Mouse (Mus musculus): Measurements from ENCODE around the gene B3gnt8. TPM values are rescaled to one million over a fixed set of nuclear protein-coding genes. Genes with fewer than 3 reads are reported as not detected.

The B3gnt8 gene
- total RNA-seq, 2 experiments from 2014 or later, result 5.1 to 22.2 TPM

DNA sequence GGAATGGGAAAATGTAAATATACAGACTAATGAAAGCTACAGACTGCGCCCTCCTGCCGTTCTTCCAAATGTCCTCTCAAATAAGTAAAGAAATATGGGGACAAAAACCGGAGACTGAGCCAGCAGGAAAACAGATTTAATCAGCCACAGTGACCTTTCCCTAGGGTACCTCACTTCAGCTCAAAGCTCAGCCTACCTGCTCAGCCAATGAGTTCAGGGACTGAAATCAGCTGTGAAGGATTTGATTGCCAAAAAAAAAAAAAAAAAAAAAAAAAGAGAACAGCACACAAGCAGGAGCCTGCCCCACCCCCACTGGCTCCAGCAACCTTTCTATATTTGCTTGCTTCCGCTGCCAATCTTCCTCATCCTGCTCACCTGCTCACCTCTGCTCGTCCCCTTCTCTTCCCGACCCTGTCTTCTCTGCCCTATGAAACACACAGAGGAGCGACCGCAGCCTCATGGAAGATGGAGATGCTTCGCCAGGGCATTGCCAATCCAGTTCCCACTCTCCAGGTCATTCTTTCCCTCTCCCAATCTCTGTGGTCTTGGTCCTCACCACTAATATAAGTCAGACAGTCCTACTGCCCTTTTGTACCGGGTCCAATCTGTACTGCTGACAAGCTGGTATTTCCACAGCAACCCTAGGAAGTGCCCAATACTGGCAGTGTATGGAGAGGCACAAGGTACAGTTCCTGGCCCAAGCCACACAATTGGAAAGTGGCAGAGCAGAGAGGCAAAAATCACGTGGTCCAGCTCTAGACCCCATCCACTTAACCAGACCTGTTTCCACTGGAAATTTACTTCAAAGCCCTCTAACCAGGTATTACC is 29.4 kb downstream of the B3gnt8 start:
- no peak for ATAC-seq (replicated peaks; ENCODE audit: poor library complexity)

DNA sequence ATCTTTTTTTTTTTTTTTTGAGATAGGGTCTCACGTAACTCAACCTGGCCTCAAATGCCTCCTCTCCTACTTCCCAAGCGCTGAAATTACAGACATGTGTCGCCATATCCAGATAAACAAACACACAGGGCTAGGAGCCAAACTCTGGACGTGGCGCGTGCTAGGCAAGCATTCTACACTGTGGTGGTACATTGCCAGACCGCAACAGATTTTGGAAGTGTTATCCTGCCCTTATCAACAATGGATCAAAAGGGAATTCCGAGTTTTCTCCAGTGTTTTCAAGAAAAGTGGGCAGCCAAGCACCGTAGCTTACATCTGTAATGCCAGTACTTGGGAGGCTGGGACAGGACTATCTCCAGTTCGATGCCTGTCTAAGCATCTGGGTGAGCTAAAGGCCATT is 31.3 kb downstream of the B3gnt8 start:
- ATAC-seq (replicated peaks; ENCODE audit: poor library complexity), result no peak

DNA sequence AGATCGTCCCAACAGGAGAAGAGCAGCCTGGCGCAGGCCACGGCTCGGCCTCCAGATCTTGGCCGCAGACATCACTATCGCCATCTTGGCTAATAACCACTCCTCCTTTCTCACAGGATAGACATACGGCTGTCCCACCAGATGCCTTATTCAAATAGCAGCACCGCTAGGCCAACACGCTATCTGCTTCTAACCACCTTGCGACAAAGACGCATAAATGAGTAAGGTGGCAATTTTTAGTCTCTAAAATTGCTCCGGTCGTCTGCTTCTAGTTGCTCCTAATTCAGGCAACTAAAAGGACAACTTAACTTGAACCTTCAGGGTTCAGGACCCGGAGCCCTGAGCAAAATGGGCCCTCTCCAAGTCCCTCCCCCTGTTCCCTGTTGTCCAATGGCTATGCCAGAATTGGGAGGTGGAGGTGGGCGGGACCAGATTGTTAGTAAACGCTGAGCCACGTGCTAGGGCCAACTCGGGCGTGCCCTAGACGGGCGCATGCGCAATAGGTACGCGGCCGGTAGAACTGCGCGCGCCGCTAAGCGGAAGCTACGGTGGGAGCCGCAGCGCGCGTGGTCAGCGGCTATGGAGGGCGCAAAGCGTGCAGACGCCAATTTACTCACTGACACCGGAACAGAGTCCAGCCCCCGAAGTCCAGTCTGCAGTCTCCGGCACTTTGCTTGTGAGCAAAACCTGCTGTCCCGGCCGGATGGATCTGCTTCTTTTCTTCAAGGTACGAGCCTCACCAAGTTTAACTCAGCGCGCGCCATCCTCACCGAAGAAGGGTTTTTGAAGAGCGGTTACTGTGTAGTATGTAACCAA is 32.4 kb downstream of the B3gnt8 start, which contains the start of the genes Bckdha and Exosc5:
TSS of gene Bckdha (minus strand) at position 325 of the 816 bp plus-strand sequence.
TSS of gene Exosc5 (plus strand) at position 508 of the 816 bp plus-strand sequence.
- ATAC-seq (replicated peaks; ENCODE audit: poor library complexity), result peak; percentile 94

DNA sequence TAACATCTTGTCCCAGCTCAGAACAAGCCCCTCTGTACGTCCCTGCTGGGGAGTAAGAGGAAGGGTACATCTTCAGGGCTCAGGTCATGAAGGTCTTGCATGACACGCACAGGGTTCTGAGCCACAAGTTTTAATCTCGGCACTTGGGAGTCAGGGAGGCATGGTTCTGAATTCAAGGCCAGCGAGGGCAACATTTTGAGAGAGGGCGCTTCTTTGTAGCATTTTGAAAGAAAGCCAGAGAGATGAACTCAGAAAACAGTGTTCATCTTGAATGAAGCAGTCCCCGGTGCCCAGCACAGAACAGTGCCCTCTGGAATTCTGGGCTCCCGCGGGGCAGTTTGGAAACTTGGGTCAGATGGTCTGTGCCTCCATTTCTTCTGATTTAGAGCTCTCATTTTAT is 39.9 kb downstream of the B3gnt8 start:
- ATAC-seq (replicated peaks; ENCODE audit: poor library complexity), result no peak

DNA sequence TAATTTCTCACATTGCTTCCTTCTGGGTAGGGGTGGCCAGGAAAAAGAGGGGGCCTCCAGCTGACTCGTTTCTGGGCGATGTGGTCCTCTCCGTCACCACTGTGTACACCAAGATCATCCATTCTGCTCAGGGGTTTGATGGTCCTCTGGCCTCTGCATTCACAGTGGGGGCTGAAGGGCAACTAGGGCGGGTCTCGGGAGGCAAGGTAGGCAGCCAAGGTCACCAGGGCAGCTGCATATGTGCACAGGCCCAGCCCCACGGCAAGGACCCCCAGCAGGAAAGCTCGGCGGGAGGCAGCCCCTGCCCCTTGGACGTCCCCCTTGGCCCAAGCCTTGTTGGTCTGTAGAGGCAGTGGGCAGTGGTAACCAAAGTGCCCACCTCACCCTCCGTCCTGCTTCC is 42.7 kb downstream of the B3gnt8 start:
- ATAC-seq (replicated peaks; ENCODE audit: poor library complexity), result no peak

DNA sequence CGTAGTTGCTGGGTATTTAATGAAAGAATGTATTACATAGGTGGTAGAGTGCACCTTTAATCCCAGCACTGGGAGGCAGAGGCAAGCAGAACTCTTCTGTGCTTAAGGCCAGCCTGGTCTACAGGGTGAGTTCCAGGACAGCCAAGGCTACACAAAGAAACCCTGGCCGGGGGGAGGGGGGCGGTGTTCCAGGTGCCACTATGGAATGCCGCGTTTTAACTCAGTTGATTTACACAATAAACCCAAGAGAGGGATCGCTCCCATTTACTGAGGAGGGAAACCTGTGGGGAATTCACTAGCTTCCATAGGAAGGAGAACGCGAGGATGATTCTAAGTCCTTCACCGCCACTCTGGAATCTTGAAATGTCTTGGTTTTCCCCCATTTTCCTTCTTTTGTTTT is 43.2 kb downstream of the B3gnt8 start:
- no peak for ATAC-seq (replicated peaks; ENCODE audit: poor library complexity)

DNA sequence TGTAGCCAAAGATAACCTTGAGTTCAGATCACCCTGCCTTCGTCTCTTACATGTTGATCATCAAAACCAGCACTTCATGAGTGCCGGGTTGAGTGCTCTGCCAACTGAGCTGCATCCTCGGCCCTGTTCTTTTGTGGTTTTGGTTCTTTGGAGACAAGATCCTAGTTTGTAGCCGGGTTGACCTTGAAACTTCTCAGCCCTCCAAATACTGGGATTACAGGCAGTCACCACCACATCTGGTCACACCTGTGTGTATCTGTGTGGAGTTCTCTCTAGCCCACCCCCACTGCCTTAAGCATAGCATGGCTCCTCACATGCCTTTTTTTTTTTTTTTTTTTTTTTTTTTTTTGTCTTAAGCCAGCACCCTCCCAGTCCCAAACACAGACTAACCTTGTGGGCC is 43.6 kb downstream of the B3gnt8 start:
- ATAC-seq (replicated peaks; ENCODE audit: poor library complexity), result no peak

DNA sequence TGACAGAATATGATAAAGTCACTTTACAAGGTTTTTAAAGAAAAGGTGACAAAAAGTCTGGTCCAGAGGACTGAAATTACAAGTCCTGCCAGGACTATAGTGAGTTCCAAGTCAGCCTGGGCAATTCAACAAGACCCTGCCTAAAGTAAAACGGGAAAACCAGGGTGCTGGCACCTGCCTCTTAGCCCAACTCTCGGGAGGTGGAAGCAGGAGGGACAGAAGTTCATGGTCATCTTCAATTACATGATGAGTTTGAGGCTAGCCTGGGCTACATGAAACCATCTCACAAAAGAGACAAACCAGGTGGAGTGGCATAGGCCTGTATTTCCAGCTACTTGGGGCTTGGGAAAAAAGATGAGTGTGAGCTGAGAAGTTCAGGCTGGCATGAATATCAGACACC is 45.2 kb downstream of the B3gnt8 start:
- ATAC-seq (replicated peaks; ENCODE audit: poor library complexity), result no peak

DNA sequence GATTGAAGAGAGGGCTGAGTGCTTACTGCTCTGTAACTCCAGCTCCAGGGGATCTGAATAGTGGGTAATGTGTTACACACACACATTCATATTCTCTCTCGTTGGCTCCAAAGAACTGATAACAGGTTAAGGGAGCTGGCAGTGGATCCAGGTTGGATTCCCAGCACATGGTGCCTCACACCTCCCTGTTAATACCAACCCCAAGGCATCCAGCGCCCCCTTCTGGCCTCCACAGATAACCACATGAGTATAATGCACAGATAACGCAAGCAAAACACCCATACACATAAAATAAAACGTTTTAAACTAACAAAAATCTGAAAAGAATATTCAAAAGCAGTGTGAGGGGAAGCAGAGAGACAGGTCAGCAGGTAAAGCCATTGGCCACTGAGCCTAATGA is 46.0 kb downstream of the B3gnt8 start:
- 0 out of 2 replicates have a peak, but pooled peaks have one; percentile 32 for ATAC-seq (replicated peaks; ENCODE audit: poor library complexity)

DNA sequence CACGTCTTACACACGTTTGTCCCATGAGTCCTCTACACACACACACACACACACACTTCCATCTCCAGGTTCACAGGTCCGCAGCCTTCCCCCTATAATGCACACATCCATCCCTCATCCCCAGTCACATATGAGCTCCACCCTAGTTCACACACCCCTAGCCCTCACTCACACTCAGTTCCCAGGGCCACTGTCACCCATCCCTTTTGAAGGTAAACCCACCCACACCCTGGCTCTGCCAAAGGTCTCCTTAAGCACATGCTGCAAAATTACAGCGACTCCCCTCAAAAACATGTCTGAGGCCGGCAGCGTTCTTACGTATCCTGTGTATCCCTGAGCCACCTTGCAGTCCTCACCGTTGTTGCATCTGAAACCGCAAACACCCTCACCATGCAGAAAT is 47.8 kb downstream of the B3gnt8 start:
- ATAC-seq (replicated peaks; ENCODE audit: poor library complexity), result peak; percentile 32

DNA sequence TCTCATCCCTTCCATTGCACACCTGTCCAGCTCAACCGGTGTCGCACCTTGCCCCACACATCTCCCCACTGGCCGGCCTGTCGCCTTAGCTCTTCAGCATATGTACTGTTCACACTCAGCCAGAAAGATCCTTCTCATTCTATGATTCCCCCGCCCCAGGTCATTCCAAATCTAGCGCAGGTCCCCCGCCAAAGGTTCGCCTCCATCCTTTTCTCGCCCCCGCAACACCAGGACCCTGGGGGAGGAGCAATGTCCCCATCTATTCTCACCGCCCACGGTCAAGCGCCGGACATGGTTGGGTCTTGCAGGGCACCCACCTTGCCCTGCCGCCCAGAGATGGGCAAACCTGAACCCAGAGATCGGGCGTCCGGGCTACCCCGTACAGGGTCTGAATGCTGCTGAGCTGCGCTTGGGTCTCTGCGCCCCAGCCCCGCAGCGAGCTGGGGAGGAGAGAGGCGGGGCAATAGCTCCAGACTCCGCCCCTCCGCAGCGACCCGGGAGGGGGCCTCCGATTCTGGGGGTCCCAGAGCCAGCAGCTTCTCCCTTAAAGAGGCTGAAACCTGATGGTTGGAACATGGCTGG is 48.4 kb downstream of the B3gnt8 start, which contains the start of gene Tmem91:
TSS of gene Tmem91 (minus strand) at position 448 of the 582 bp plus-strand sequence.
- peak; percentile 33 for ATAC-seq (replicated peaks; ENCODE audit: poor library complexity)

DNA sequence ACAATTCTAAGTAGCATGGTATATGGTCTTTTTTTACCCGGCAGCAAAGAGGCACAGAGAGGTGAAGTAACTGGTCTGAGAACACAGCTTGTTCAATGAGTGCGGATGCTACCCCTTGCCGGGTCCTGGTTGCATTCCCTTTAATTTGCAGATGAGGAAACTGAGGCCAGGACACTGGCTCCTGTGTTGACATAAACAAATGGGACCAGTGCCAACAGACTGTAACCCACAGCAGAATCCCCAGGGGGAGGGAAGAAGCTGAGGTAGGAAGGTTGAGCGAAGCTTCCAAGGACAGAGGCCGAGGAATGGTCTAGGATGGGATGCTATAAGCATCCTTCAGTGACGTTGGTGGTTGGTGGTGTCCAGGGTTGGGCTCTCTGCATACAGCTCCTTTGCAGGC is 49.0 kb downstream of the B3gnt8 start:
- no peak for ATAC-seq (replicated peaks; ENCODE audit: poor library complexity)

DNA sequence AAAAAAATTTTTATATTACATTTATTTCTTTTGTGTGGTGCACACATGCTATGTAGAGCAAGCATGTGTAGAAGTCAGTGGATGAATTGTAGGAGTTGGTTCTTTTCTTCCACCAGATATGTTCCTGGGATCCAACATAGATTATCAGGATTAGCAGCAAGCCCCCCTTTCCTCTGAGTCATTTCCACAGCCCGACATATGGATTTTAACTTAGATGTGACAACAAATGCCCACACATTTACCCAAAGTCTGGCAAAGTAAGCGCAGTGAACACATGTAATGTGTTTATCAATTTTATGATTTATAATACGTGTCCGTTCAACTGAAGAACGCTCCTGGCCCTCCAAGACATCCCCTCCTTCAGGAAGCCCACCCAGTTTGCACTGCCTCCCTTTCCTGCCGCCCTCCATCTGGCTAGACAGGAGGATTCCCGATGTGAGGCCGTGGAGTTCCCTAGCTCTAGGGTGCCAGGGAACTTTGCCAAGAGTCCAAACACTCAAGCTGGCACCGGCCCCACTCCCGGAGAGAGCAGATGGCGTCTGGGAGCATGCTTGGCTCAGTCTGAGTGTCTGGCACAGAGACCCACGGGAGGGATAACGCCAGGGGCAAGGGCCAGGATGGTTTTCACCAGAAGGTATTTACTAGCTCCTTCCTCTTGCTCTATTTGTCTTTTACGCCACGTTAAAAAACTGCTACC is 49.8 kb downstream of the B3gnt8 start:
- no peak for ATAC-seq (replicated peaks; ENCODE audit: poor library complexity)

DNA sequence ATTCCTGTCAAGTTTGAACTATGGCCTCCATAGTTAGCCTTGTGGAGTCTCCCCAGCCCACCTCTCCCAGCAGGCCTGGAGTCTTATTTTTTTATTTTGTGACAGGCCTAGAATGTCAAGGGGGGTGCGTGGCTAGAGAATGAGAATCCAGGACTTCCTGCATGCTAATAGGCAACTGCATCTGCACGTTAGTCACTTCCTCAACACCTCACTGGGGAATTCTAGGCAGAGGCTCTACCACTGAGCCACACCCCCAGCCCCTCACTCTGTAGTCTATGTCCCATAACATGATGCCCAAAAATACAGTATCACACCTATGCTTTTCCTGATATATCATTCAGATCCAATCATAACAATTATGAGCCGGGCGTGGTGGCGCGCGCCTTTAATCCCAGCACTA is 50.6 kb downstream of the B3gnt8 start:
- no peak for ATAC-seq (replicated peaks; ENCODE audit: poor library complexity)

DNA sequence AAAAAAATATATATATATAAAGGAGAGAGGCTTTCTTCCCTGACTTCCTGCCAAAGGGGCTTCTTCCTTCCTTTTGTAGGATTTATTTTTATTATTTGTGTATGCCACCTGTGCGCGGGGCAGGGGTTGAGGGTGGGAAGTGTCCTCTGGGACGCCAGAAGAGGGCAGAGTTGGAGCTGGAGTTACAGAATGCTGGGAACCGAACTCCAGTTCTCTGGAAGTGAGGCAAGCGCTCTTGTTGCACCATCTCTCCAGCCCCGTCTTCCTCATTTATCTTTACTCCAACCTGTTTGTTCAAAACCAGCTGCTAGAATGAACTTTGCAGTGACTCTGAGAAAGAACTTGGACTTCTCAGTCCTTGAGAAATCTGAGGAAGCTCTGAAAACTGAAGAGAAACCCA is 53.5 kb downstream of the B3gnt8 start:
- peak; percentile 12 for ATAC-seq (replicated peaks; ENCODE audit: poor library complexity)

DNA sequence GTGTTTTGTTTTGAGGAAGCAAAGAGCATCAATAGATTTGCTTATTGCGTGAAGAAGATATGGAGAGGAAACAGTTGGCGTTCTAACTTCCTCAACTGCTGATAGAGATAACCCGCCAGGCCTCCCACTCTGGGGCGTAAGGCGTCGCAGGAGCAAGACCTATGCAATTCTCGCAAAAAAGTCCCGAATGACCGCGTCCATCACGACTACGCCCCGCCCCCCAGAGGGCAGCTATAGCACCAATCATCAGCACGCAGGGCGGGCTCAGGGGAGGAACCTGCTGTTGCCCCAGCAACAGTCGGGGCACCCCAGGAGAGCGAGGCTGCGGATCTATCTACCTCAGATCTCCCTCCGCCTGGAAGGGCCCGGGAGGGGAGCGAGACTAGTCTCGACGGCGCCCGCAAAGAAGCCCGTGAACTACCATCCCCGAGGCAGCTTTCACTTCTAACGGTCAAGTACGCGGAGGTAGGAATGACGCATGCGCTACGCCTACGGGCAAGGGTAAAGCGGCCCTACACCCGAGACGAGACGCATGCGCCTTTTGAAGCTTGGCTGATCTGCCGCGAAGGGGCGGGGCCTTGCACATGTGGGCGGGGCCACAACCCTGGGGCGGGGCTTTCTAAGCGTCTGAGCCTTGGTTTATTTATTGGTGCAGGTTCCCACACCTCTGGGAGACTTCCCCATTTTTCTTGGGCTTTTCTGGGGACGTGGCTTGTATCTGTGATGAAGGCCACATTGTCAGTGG is 54.2 kb downstream of the B3gnt8 start, which contains the start of gene B9d2:
TSS of gene B9d2 (plus strand) at position 267 of the 745 bp plus-strand sequence.
- peak; percentile 68 for ATAC-seq (replicated peaks; ENCODE audit: poor library complexity)

DNA sequence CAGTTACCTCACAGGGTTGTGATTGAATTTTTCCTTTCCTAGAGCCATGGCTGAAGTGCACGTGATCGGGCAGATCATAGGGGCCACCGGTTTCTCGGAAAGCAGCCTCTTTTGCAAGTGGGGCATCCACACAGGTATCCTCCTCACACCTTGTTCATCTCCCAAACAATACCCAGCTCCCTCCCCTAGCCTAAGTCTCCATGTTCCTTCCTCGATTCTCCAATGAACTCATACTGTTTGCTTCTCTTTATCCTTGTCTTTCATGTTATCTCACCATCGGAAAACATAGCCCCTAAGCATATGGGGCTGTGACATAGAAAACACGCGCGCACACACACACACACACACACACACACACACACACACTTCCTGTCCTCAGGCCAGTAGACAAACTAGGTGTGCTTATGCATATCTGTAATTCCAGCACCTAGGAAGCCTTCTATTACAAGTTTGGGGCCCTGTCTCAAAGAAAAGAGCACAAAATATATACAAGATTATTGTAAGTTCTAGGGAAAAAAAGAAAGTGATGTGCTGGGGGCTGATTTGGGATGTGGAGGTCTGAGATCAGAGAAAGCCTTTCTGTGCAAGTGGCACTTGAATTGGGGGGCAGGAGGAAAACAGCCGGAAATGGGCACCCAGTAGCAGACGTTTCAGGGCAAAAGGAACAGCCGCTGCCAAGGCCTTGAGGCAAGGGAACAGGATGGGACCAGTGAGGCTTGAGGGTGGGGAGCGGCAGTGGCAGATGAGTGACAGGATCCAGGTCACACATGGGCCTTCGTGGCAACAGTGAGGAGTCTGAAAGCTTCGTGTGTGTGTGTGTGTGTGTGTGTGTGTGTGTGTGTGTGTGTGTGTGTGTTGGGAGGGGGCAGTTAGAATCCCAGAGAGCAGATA is 55.1 kb downstream of the B3gnt8 start:
- no peak for ATAC-seq (replicated peaks; ENCODE audit: poor library complexity)

DNA sequence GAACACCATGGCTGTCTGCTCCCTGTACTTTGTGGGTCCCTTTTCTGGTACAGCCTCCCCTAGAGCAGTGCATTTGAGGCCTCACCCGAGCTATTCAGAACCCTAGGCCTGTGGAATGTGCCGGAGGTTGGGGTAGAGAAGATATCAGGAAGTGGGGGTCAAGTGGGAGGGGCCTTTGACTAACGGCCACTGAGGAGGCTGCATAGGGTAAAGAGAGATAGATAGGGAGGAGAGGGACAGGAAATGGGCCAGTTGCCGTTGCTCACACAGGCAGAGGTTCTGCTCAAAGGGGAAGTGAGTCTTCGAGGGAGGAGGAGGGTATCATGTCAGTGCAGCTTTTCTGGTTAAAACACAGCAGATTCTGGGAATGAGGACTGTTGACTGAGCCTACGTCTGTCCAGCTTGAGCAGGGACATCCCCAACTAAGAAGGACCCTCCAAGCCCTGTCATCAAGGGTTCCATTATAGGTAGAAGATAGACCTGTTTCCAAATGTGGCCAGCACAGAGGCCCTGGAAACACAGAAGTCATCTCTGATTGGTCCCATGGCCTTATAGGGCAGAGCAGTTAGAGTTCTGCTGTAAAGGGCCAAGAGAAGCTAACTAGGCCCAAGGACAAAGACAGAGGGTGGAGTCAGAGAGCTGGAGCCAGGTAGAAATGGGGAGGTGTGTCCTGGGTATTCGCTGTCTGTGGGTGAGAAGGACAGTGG is 57.2 kb downstream of the B3gnt8 start:
- peak; percentile 40 for ATAC-seq (replicated peaks; ENCODE audit: poor library complexity)
